Mouse (Mus musculus) G1E (cell line): ENCODE data around the gene Slc39a10.

Source experiments
- CTCF ChIP-seq: IDR thresholded peaks from 2 replicates; pipeline ENCODE4 v1.5.1; 2012; ENCODE audit warnings: low read depth, low read length, inconsistent platforms, mixed read lengths
- POLR2AphosphoS5 ChIP-seq: IDR thresholded peaks from 2 replicates; pipeline ENCODE4 v1.6.1; 2012; ENCODE audit warnings: low read depth, low read length, inconsistent platforms; ENCODE audit not compliant: insufficient replicate concordance

GRCm38 (mm10) chr1:46873770-46874169 is 18.9 kb downstream of the Slc39a10 start:
- TF ChIP-seq POLR2AphosphoS5 (no peak), CTCF (no peak)
